Mouse (Mus musculus): ENCODE measurements around the gene Caskin1. TPM values are rescaled to one million over a fixed set of nuclear protein-coding genes. Genes with fewer than 3 reads are reported as not detected.

Caskin1 gene
- polyA plus RNA-seq, 1 experiment, result 0.47 TPM

DNA sequence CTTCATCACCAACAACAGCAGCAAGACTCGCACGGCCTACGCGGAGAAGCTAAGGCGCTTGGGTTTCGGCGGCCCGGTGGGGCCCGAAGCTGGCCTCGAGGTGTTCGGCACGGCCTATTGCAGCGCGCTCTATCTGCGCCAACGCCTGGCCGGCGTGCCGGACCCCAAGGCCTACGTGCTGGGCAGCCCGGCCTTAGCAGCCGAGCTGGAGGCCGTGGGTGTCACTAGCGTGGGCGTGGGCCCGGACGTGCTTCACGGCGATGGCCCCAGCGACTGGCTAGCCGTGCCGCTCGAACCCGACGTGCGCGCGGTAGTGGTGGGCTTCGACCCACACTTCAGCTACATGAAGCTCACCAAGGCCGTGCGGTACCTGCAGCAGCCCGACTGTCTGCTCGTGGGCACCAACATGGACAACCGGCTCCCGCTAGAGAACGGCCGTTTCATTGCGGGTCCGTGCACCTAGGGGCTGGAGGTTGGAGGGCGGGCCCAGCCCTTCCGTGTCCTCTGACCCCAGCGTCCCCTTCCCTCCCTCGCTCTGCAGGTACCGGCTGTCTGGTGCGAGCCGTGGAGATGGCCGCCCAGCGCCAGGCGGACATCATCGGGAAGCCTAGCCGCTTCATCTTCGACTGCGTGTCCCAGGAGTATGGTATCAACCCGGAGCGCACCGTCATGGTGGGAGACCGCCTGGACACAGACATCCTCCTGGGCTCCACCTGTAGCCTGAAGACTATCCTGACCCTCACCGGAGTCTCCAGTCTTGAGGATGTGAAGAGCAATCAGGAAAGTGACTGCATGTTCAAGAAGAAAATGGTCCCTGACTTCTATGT lies 17.5 kb upstream of the Caskin1 start:
- DNase-seq (ENCODE audit: low read depth in 1 of 2, low spot score in 2 of 2), result no peak
- H3K36me3 ChIP-seq (ENCODE audit: control insufficient read depth, insufficient read depth, low read length), result peaks cover 9% of the 10 kb centered on the region
- no peaks in the 10 kb centered on the region for H3K27me3 ChIP-seq (ENCODE audit: control insufficient read depth, insufficient read depth, low read length)
- H3K4me3 ChIP-seq (ENCODE audit: extremely low read depth, insufficient read depth, insufficient read length), result peak overlapping the region; percentile 90
- peaks cover 12% of the 10 kb centered on the region for H3K4me1 ChIP-seq (ENCODE audit: control insufficient read depth, insufficient read depth, insufficient read length)
- 2% methylated on average over 68 of the region's 68 CpGs for WGBS
- TF ChIP-seq CTCF (IDR thresholded peaks at IDR 0.05; ENCODE audit: extremely low read depth, insufficient read depth, insufficient read length, insufficient replicate concordance) (no peak), POLR2A (IDR thresholded peaks at IDR 0.05; ENCODE audit: low read depth, low read length) (no peak)
- peak overlapping the region; percentile 66 for H3K27ac ChIP-seq (ENCODE audit: insufficient read depth, low read length)

DNA sequence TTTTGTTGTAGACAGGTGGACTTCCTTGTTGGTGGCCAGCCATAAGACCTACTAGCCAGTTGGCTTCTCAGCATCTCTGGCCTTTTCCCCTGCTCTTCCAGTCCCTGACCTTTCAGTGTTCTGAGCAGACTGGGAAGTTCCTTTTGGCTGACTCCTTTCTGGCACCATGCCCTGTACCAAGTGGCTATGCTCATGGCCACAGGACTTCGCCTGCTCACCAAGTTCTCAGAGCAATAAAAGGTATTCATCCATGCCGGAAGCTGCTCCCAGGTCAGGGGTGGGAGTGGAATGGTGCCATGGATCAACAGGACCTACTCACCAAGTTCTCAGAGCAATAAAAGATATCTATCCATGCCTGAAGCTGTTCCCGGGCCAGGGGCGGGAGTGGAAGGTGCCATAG lies 15.9 kb upstream of the Caskin1 start:
- no peaks in the 10 kb centered on the region for H3K27me3 ChIP-seq (ENCODE audit: control insufficient read depth, insufficient read depth, low read length)
- WGBS, result 87% methylated on average over 4 of the region's 4 CpGs
- H3K27ac ChIP-seq (ENCODE audit: insufficient read depth, low read length), result no peak overlapping the region
- H3K4me1 ChIP-seq (ENCODE audit: control insufficient read depth, insufficient read depth, insufficient read length), result peaks cover 12% of the 10 kb centered on the region
- no peak overlapping the region for H3K4me3 ChIP-seq (ENCODE audit: extremely low read depth, insufficient read depth, insufficient read length)
- no peak for TF ChIP-seq CTCF (IDR thresholded peaks at IDR 0.05; ENCODE audit: extremely low read depth, insufficient read depth, insufficient read length, insufficient replicate concordance)
- no peak for TF ChIP-seq POLR2A (IDR thresholded peaks at IDR 0.05; ENCODE audit: low read depth, low read length)
- H3K36me3 ChIP-seq (ENCODE audit: control insufficient read depth, insufficient read depth, low read length), result peaks cover 14% of the 10 kb centered on the region
- DNase-seq (ENCODE audit: low read depth in 1 of 2, low spot score in 2 of 2), result no peak

DNA sequence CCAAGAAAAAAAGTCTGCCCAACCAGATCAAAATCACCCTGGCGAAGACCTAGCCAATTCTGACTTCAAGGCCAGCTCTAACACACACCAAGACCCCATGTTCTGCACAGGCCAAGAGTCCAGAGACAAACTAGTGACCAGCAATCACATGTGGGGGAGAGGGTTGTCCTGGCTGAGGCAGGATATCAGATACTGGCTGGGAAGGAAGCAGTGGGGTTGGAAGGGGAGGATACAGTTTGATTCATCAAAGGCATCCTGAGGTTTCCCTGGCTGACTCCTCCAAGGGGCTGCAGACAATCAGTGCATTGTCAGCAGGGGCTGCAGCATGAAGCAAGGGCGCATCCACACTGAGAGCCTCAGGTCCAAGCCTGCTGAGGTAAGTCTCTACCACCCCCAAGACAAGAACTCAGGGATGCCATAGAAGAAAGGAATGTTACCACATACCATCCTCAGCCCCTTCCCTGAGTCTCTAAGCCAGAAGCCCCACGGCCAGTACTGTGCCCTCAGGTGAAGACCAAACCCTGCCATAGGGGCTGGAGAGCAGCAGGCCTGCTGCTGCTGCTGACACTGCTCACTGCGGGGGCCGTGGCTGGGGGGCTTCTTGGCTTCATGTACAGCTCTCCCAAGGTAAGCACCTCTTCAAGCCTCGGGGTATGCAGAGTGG lies 14.7 kb upstream of the Caskin1 start, which contains the start of gene Bricd5:
Bricd5 (plus strand) TSS at position 273 of the 664 bp plus-strand sequence.
- TF ChIP-seq POLR2A (IDR thresholded peaks at IDR 0.05; ENCODE audit: low read depth, low read length), result no peak
- no peak for TF ChIP-seq CTCF (IDR thresholded peaks at IDR 0.05; ENCODE audit: extremely low read depth, insufficient read depth, insufficient read length, insufficient replicate concordance)
- Histone ChIP-seq H3K36me3 (ENCODE audit: control insufficient read depth, insufficient read depth, low read length) (peaks cover 14% of the 10 kb centered on the region), H3K4me3 (ENCODE audit: extremely low read depth, insufficient read depth, insufficient read length) (no peak within 1 kb of the TSS), H3K27me3 (ENCODE audit: control insufficient read depth, insufficient read depth, low read length) (no peaks in the 10 kb centered on the region), H3K4me1 (ENCODE audit: control insufficient read depth, insufficient read depth, insufficient read length) (peaks cover 15% of the 10 kb centered on the region), H3K27ac (ENCODE audit: insufficient read depth, low read length) (no peak within 1 kb of the TSS)
- DNase-seq (ENCODE audit: low read depth in 1 of 2, low spot score in 2 of 2), result no peak
- 94% methylated on average over 6 of the region's 6 CpGs for WGBS

DNA sequence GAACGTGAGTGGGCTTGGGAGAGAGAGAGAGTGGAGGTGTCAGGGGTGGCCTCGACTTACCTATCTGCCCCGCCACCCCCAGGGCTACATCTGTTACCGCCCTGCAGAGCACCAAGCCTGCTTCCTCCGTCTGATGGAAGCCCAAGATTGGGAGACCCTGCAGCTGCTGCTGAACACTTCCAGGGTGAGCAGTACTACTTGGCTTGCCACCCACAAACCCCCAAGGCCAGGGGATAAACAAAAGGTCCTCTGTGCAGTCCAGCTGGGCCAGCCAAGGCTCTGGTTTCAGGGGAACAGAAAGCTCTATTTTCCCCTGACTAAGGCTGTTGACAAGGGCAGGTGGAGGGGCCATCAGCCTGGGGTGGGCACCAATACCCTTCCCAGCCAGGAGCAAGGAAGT lies 13.8 kb upstream of the Caskin1 start:
- H3K27ac ChIP-seq (ENCODE audit: insufficient read depth, low read length), result no peak overlapping the region
- TF ChIP-seq POLR2A (IDR thresholded peaks at IDR 0.05; ENCODE audit: low read depth, low read length) (no peak), CTCF (IDR thresholded peaks at IDR 0.05; ENCODE audit: extremely low read depth, insufficient read depth, insufficient read length, insufficient replicate concordance) (no peak)
- no peak overlapping the region for H3K4me3 ChIP-seq (ENCODE audit: extremely low read depth, insufficient read depth, insufficient read length)
- 90% methylated on average over 5 of the region's 5 CpGs for WGBS
- no peak for DNase-seq (ENCODE audit: low read depth in 1 of 2, low spot score in 2 of 2)
- H3K27me3 ChIP-seq (ENCODE audit: control insufficient read depth, insufficient read depth, low read length), result no peaks in the 10 kb centered on the region
- H3K36me3 ChIP-seq (ENCODE audit: control insufficient read depth, insufficient read depth, low read length), result peaks cover 14% of the 10 kb centered on the region
- H3K4me1 ChIP-seq (ENCODE audit: control insufficient read depth, insufficient read depth, insufficient read length), result peaks cover 15% of the 10 kb centered on the region

DNA sequence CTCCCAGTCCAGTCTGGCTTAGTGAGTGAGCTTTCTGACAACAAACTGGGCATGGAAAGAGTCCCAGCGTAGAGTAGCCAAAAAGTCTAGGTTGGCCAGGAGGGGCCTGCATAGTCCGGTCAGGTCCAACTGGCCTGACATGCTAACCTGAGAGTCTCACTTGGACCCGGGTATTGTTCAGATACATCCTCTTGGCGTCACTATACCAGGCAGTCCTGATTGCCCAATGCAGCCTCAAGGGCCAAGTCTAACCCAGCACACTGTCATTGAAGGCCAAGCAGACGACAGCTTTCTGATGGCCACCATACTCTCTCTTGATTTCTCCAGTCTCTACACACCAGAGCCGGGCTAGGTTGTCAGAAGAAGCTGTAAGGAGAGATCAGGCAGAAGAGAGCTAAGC lies 12.8 kb upstream of the Caskin1 start:
- H3K36me3 ChIP-seq (ENCODE audit: control insufficient read depth, insufficient read depth, low read length), result peaks cover 14% of the 10 kb centered on the region
- DNase-seq (ENCODE audit: low read depth in 1 of 2, low spot score in 2 of 2), result no peak
- WGBS, result 93% methylated on average over 6 of the region's 6 CpGs
- peaks cover 15% of the 10 kb centered on the region for H3K4me1 ChIP-seq (ENCODE audit: control insufficient read depth, insufficient read depth, insufficient read length)
- no peaks in the 10 kb centered on the region for H3K27me3 ChIP-seq (ENCODE audit: control insufficient read depth, insufficient read depth, low read length)
- no peak overlapping the region for H3K4me3 ChIP-seq (ENCODE audit: extremely low read depth, insufficient read depth, insufficient read length)
- no peak overlapping the region for H3K27ac ChIP-seq (ENCODE audit: insufficient read depth, low read length)
- TF ChIP-seq CTCF (IDR thresholded peaks at IDR 0.05; ENCODE audit: extremely low read depth, insufficient read depth, insufficient read length, insufficient replicate concordance), result no peak
- no peak for TF ChIP-seq POLR2A (IDR thresholded peaks at IDR 0.05; ENCODE audit: low read depth, low read length)

DNA sequence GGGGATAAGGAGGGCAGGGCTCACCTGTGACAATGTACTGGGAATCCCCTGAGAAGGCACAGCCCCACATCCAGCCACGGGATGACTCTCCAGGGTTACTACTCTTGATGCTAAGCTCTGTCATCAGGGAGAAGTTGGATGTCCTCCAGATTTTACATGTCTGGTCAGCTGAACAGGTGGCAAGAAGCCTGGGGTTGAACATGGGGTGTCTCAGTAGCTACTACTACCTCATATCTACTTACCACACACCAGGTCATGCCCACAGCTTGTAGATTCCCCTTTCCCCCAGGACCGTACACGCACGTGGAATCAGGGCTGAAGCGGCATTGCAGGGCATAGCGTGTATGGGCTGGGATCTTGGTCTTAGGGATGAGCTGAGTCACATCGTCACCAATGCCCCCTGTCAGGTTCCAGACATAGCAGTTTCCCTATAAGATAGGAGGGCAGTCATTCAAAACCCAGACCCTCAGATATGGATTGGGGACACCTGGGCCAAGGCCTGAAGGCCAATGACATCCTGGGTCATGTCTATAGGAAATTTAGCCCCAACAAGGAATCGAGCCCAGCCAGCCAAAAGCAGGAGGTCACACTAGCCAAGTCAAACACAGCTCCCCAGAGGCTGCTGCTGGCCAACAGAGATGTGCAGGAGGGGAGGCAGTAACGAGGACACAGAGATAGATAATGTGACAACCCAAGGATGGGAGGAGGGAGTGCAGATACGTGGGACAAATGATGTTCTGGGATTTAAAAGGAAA lies 12.2 kb upstream of the Caskin1 start:
- no peak for DNase-seq (ENCODE audit: low read depth in 1 of 2, low spot score in 2 of 2)
- Histone ChIP-seq H3K4me1 (ENCODE audit: control insufficient read depth, insufficient read depth, insufficient read length) (peaks cover 10% of the 10 kb centered on the region), H3K27ac (ENCODE audit: insufficient read depth, low read length) (no peak overlapping the region), H3K36me3 (ENCODE audit: control insufficient read depth, insufficient read depth, low read length) (peaks cover 14% of the 10 kb centered on the region), H3K4me3 (ENCODE audit: extremely low read depth, insufficient read depth, insufficient read length) (no peak overlapping the region), H3K27me3 (ENCODE audit: control insufficient read depth, insufficient read depth, low read length) (no peaks in the 10 kb centered on the region)
- TF ChIP-seq CTCF (IDR thresholded peaks at IDR 0.05; ENCODE audit: extremely low read depth, insufficient read depth, insufficient read length, insufficient replicate concordance) (no peak), POLR2A (IDR thresholded peaks at IDR 0.05; ENCODE audit: low read depth, low read length) (no peak)
- 94% methylated on average over 10 of the region's 10 CpGs for WGBS

Measured in spleen, adult 2 months (tissue).